Mouse (Mus musculus) embryonic facial prominence, embryonic 12.5 days (tissue): ENCODE data around the gene Emb. TPM values are rescaled to one million over a fixed set of nuclear protein-coding genes. Genes with fewer than 3 reads are reported as not detected.

Experiments used
- ATAC-seq: fragments of 200-750 bp; cut with Nextera tagmentation; 2 replicates; pipeline ENCODE4 v1.8.0; 2017; ENCODE audit not compliant: insufficient number of reproducible peaks, insufficient read depth, low FRiP score, low TSS enrichment
- H3K27ac ChIP-seq: fragments of 300-500 bp; sonication (generic); 2 replicates; pipeline ENCODE4 v1.5.1; 2016; ENCODE audit warnings: mild to moderate bottlenecking
- H3K27me3 ChIP-seq: fragments of 300-500 bp; sonication (generic); 2 replicates; pipeline ENCODE4 v1.6.1; 2016; ENCODE audit warnings: mild to moderate bottlenecking, moderate library complexity
- H3K36me3 ChIP-seq: fragments of 300-500 bp; sonication (generic); 2 replicates; pipeline ENCODE4 v1.6.1; 2016; ENCODE audit warnings: mild to moderate bottlenecking
- H3K4me1 ChIP-seq: fragments of 300-500 bp; sonication (generic); 2 replicates; pipeline ENCODE4 v1.6.1; 2016
- H3K4me2 ChIP-seq: fragments of 300-500 bp; sonication (generic); replicated peaks from 2 replicates; pipeline ENCODE4 v1.6.1; 2016; ENCODE audit warnings: mild to moderate bottlenecking, moderate library complexity
- H3K4me3 ChIP-seq: fragments of 300-500 bp; sonication (generic); 2 replicates; pipeline ENCODE4 v1.5.1; 2016; ENCODE audit warnings: mild to moderate bottlenecking
- H3K9ac ChIP-seq: fragments of 300-500 bp; sonication (generic); 2 replicates; pipeline ENCODE4 v1.6.1; 2016; ENCODE audit warnings: mild to moderate bottlenecking, moderate library complexity
- H3K9me3 ChIP-seq: fragments of 300-500 bp; sonication (generic); 2 replicates; pipeline ENCODE4 v1.6.1; 2016; ENCODE audit warnings: mild to moderate bottlenecking, moderate library complexity
- WGBS: fragments of 180-500 bp; shearing (Covaris S2); methylation state at CpG from one replicate; pipeline ENCODE4 v1.1.7; 2016; 5-methylcytosine and 5-hydroxymethylcytosine counted together
- polyA plus RNA-seq: library from polyadenylated mRNA; unstranded; fragments of >200 nt; fragmentation: Nextera tagmentation; extraction: Ambion mirVana; gene quantifications from 2 replicates; pipeline ENCODE4 v1.2.1, GENCODE M21; 2016

The Emb gene
- polyA plus RNA-seq, 1 experiment from 2014 or later = 32.8 TPM

GRCm38 (mm10) chr13:117223125-117223524 is 14.8 kb downstream of the Emb start:
- no peak for ATAC-seq
- peaks cover 7% of the 10 kb centered on the region; the same call in 1 of the 2 replicates for H3K4me1 ChIP-seq
- H3K27ac ChIP-seq = no peak overlapping the region
- H3K36me3 ChIP-seq = no peaks in the 10 kb centered on the region
- H3K4me2 ChIP-seq = no peak overlapping the region
- no peak overlapping the region for H3K9ac ChIP-seq
- H3K4me3 ChIP-seq = no peak overlapping the region
- peaks cover 3% of the 10 kb centered on the region; the same call in 1 of the 2 replicates for H3K27me3 ChIP-seq
- WGBS = 40% methylated on average over 5 of the region's 5 CpGs
- H3K9me3 ChIP-seq = no peaks in the 10 kb centered on the region

GRCm38 (mm10) chr13:117224901-117225300 is 16.6 kb downstream of the Emb start:
- no peaks in the 10 kb centered on the region for H3K36me3 ChIP-seq
- no peaks in the 10 kb centered on the region for H3K9me3 ChIP-seq
- no peak overlapping the region for H3K27ac ChIP-seq
- H3K4me2 ChIP-seq = no peak overlapping the region
- H3K4me1 ChIP-seq = peaks cover 7% of the 10 kb centered on the region; the same call in 1 of the 2 replicates
- ATAC-seq = no peak
- H3K27me3 ChIP-seq = peaks cover 3% of the 10 kb centered on the region; the same call in 1 of the 2 replicates
- WGBS = 69% methylated on average over 2 of the region's 2 CpGs
- H3K4me3 ChIP-seq = no peak overlapping the region
- no peak overlapping the region for H3K9ac ChIP-seq

- no peak overlapping the region for H3K4me2 ChIP-seq
- WGBS = 78% methylated on average over 6 of the region's 6 CpGs
- H3K9ac ChIP-seq = no peak overlapping the region
- no peaks in the 10 kb centered on the region for H3K9me3 ChIP-seq
- H3K36me3 ChIP-seq = no peaks in the 10 kb centered on the region
- no peak for ATAC-seq
- peaks cover 7% of the 10 kb centered on the region; the same call in 1 of the 2 replicates for H3K4me1 ChIP-seq
- H3K4me3 ChIP-seq = no peak overlapping the region
- 0 out of 2 replicates have a peak, but pooled peaks cover 3% of the 10 kb centered on the region for H3K27me3 ChIP-seq
- no peak overlapping the region for H3K27ac ChIP-seq
These were observed 17.2 kb downstream of the Emb start for GRCm38 (mm10) chr13:117225561-117225960.

- Histone ChIP-seq H3K27me3 (no peaks in the 10 kb centered on the region), H3K9me3 (no peaks in the 10 kb centered on the region), H3K4me2 (no peak overlapping the region), H3K27ac (no peak overlapping the region), H3K9ac (no peak overlapping the region), H3K4me1 (peaks cover 11% of the 10 kb centered on the region), H3K4me3 (no peak overlapping the region), H3K36me3 (no peaks in the 10 kb centered on the region)
- WGBS = 79% methylated on average over 6 of the region's 6 CpGs
- no peak for ATAC-seq
These were observed 22.2 kb downstream of the Emb start for GRCm38 (mm10) chr13:117230371-117231110.

- no peak overlapping the region for H3K4me2 ChIP-seq
- H3K9me3 ChIP-seq = no peaks in the 10 kb centered on the region
- H3K27ac ChIP-seq = no peak overlapping the region
- 91% methylated on average over 8 of the region's 8 CpGs for WGBS
- ATAC-seq = no peak
- H3K4me1 ChIP-seq = peaks cover 21% of the 10 kb centered on the region
- no peak overlapping the region for H3K9ac ChIP-seq
- no peaks in the 10 kb centered on the region for H3K27me3 ChIP-seq
- H3K36me3 ChIP-seq = no peaks in the 10 kb centered on the region
- no peak overlapping the region for H3K4me3 ChIP-seq
These were observed 25.5 kb downstream of the Emb start for GRCm38 (mm10) chr13:117233808-117234207.

- Histone ChIP-seq H3K27ac (no peak overlapping the region), H3K4me3 (no peak overlapping the region), H3K27me3 (no peaks in the 10 kb centered on the region), H3K36me3 (no peaks in the 10 kb centered on the region), H3K9ac (no peak overlapping the region), H3K4me1 (peaks cover 21% of the 10 kb centered on the region), H3K9me3 (no peaks in the 10 kb centered on the region), H3K4me2 (no peak overlapping the region)
- 60% methylated on average over 7 of the region's 7 CpGs for WGBS
- ATAC-seq = no peak
These were observed 26.1 kb downstream of the Emb start for GRCm38 (mm10) chr13:117234486-117234885.

- 28% methylated on average over 11 of the region's 11 CpGs for WGBS
- no peak overlapping the region for H3K9ac ChIP-seq
- no peaks in the 10 kb centered on the region for H3K27me3 ChIP-seq
- H3K4me1 ChIP-seq = peaks cover 21% of the 10 kb centered on the region
- 0 out of 2 replicates have a peak overlapping the region, but pooled peaks have one; percentile 30 for H3K27ac ChIP-seq
- H3K4me3 ChIP-seq = no peak overlapping the region
- ATAC-seq = peak; percentile 80
- no peaks in the 10 kb centered on the region for H3K9me3 ChIP-seq
- H3K4me2 ChIP-seq = no peak overlapping the region
- no peaks in the 10 kb centered on the region for H3K36me3 ChIP-seq
These were observed 27.3 kb downstream of the Emb start for GRCm38 (mm10) chr13:117235530-117236212.

- H3K27ac ChIP-seq = no peak overlapping the region
- no peak overlapping the region for H3K4me2 ChIP-seq
- no peaks in the 10 kb centered on the region for H3K36me3 ChIP-seq
- no peak overlapping the region for H3K9ac ChIP-seq
- H3K9me3 ChIP-seq = no peaks in the 10 kb centered on the region
- no peaks in the 10 kb centered on the region for H3K27me3 ChIP-seq
- no peak for ATAC-seq
- WGBS = 92% methylated on average over 4 of the region's 4 CpGs
- no peak overlapping the region for H3K4me3 ChIP-seq
- H3K4me1 ChIP-seq = peaks cover 16% of the 10 kb centered on the region
These were observed 28.8 kb downstream of the Emb start for GRCm38 (mm10) chr13:117237111-117237510.

GRCm38 (mm10) chr13:117242063-117242462 is 33.7 kb downstream of the Emb start:
- 87% methylated on average over 3 of the region's 3 CpGs for WGBS
- no peak for ATAC-seq
- H3K27ac ChIP-seq = no peak overlapping the region
- H3K36me3 ChIP-seq = no peaks in the 10 kb centered on the region
- H3K4me3 ChIP-seq = no peak overlapping the region
- no peaks in the 10 kb centered on the region for H3K9me3 ChIP-seq
- no peaks in the 10 kb centered on the region; the same call in 1 of the 2 replicates for H3K4me1 ChIP-seq
- no peak overlapping the region for H3K9ac ChIP-seq
- no peak overlapping the region for H3K4me2 ChIP-seq
- H3K27me3 ChIP-seq = no peaks in the 10 kb centered on the region

- 85% methylated on average over 5 of the region's 5 CpGs for WGBS
- no peak for ATAC-seq
- H3K27me3 ChIP-seq = no peaks in the 10 kb centered on the region
These were observed 34.3 kb downstream of the Emb start for GRCm38 (mm10) chr13:117242621-117243020.

GRCm38 (mm10) chr13:117260704-117261103 is 52.4 kb downstream of the Emb start:
- H3K27ac ChIP-seq = no peak overlapping the region
- ATAC-seq = no peak
- no peaks in the 10 kb centered on the region for H3K4me1 ChIP-seq
- H3K9ac ChIP-seq = no peak overlapping the region
- 81% methylated on average over 4 of the region's 4 CpGs for WGBS
- no peaks in the 10 kb centered on the region for H3K9me3 ChIP-seq
- H3K4me2 ChIP-seq = no peak overlapping the region
- no peak overlapping the region for H3K4me3 ChIP-seq
- no peaks in the 10 kb centered on the region for H3K27me3 ChIP-seq
- no peaks in the 10 kb centered on the region for H3K36me3 ChIP-seq

More at GRCm38 (mm10) chr13:117242621-117243020, 34.3 kb downstream of the Emb start:
- H3K9me3 ChIP-seq = no peaks in the 10 kb centered on the region
- H3K4me1 ChIP-seq = no peaks in the 10 kb centered on the region
- no peak overlapping the region for H3K27ac ChIP-seq
- no peak overlapping the region for H3K4me2 ChIP-seq
- H3K4me3 ChIP-seq = no peak overlapping the region
- no peaks in the 10 kb centered on the region for H3K36me3 ChIP-seq
- no peak overlapping the region for H3K9ac ChIP-seq

GRCm38 (mm10) chr13:117266156-117266555 is 57.8 kb downstream of the Emb start:
- H3K4me2 ChIP-seq = no peak overlapping the region
- H3K27me3 ChIP-seq = no peaks in the 10 kb centered on the region
- H3K27ac ChIP-seq = no peak overlapping the region
- no peak overlapping the region for H3K9ac ChIP-seq
- no peaks in the 10 kb centered on the region for H3K9me3 ChIP-seq
- H3K36me3 ChIP-seq = no peaks in the 10 kb centered on the region
- no peak for ATAC-seq
- H3K4me1 ChIP-seq = no peaks in the 10 kb centered on the region
- H3K4me3 ChIP-seq = no peak overlapping the region
- 45% methylated on average over 2 of the region's 2 CpGs for WGBS
